Mouse (Mus musculus): Measurements from ENCODE around the gene Gm45837. TPM values are rescaled to one million over a fixed set of nuclear protein-coding genes. Genes with fewer than 3 reads are reported as not detected.

Gm45837 gene
- total and polyA plus RNA-seq, 2 experiments, result not detected

- Histone ChIP-seq H3K4me1 (ENCODE audit: control insufficient read depth, insufficient read depth, low read length) (peaks cover 4% of the 10 kb centered on the region), H3K36me3 (ENCODE audit: control insufficient read depth, insufficient read depth, low read length) (no peaks in the 10 kb centered on the region), H3K9ac (ENCODE audit: low read depth, low read length) (no peak overlapping the region), H3K79me2 (ENCODE audit: control insufficient read depth, insufficient read depth, low read length) (no peaks in the 10 kb centered on the region), H3K4me3 (ENCODE audit: insufficient read depth, low read depth, low read length) (no peak overlapping the region), H3K27ac (replicated peaks; ENCODE audit: insufficient read depth, low read depth, low read length) (0 out of 2 replicates have a peak overlapping the region, but pooled peaks have one; percentile 16), H3K27me3 (ENCODE audit: control insufficient read depth, insufficient read depth, low read length) (no peaks in the 10 kb centered on the region)
- 82% methylated on average over 6 of the region's 6 CpGs for WGBS
- TF ChIP-seq POLR2A (IDR thresholded peaks at IDR 0.05; ENCODE audit: extremely low read depth, insufficient read depth, low read length), result no peak
- DNase-seq (ENCODE audit: extremely low read depth, low read depth, low spot score), result no peak
These were observed 55.9 kb downstream of the Gm45837 start for GRCm38 (mm10) chr7:101466581-101467081.

GRCm38 (mm10) chr7:101471423-101471822, 60.7 kb downstream of the Gm45837 start:
- H3K9ac ChIP-seq (ENCODE audit: low read depth, low read length), result no peak overlapping the region
- no peaks in the 10 kb centered on the region for H3K27me3 ChIP-seq (ENCODE audit: control insufficient read depth, insufficient read depth, low read length)
- H3K79me2 ChIP-seq (ENCODE audit: control insufficient read depth, insufficient read depth, low read length), result no peaks in the 10 kb centered on the region
- TF ChIP-seq POLR2A (IDR thresholded peaks at IDR 0.05; ENCODE audit: extremely low read depth, insufficient read depth, low read length) (no peak), CTCF (IDR thresholded peaks at IDR 0.05; ENCODE audit: low read depth, low read length) (no peak)
- H3K4me1 ChIP-seq (ENCODE audit: control insufficient read depth, insufficient read depth, low read length), result no peaks in the 10 kb centered on the region; the same call in 1 of the 2 replicates
- no peak overlapping the region for H3K27ac ChIP-seq (replicated peaks; ENCODE audit: insufficient read depth, low read depth, low read length)
- no peak overlapping the region for H3K4me3 ChIP-seq (ENCODE audit: insufficient read depth, low read depth, low read length)
- no peaks in the 10 kb centered on the region for H3K36me3 ChIP-seq (ENCODE audit: control insufficient read depth, insufficient read depth, low read length)
- WGBS, result 91% methylated on average over 2 of the region's 2 CpGs
- DNase-seq (ENCODE audit: extremely low read depth, low read depth, low spot score), result no peak

- Histone ChIP-seq H3K9ac (ENCODE audit: low read depth, low read length) (no peak overlapping the region), H3K4me3 (ENCODE audit: insufficient read depth, low read depth, low read length) (no peak overlapping the region), H3K4me1 (ENCODE audit: control insufficient read depth, insufficient read depth, low read length) (no peaks in the 10 kb centered on the region; the same call in 1 of the 2 replicates), H3K27ac (replicated peaks; ENCODE audit: insufficient read depth, low read depth, low read length) (no peak overlapping the region), H3K36me3 (ENCODE audit: control insufficient read depth, insufficient read depth, low read length) (no peaks in the 10 kb centered on the region), H3K27me3 (ENCODE audit: control insufficient read depth, insufficient read depth, low read length) (no peaks in the 10 kb centered on the region), H3K79me2 (ENCODE audit: control insufficient read depth, insufficient read depth, low read length) (no peaks in the 10 kb centered on the region)
- TF ChIP-seq CTCF (IDR thresholded peaks at IDR 0.05; ENCODE audit: low read depth, low read length) (no peak), POLR2A (IDR thresholded peaks at IDR 0.05; ENCODE audit: extremely low read depth, insufficient read depth, low read length) (no peak)
- no peak for DNase-seq (ENCODE audit: extremely low read depth, low read depth, low spot score)
- 74% methylated on average over 3 of the region's 3 CpGs for WGBS
These were observed 61.3 kb downstream of the Gm45837 start for GRCm38 (mm10) chr7:101471968-101472480.

GRCm38 (mm10) chr7:101472598-101473558, 62.2 kb downstream of the Gm45837 start:
- no peaks in the 10 kb centered on the region for H3K79me2 ChIP-seq (ENCODE audit: control insufficient read depth, insufficient read depth, low read length)
- no peak overlapping the region for H3K27ac ChIP-seq (replicated peaks; ENCODE audit: insufficient read depth, low read depth, low read length)
- no peak overlapping the region for H3K4me3 ChIP-seq (ENCODE audit: insufficient read depth, low read depth, low read length)
- H3K36me3 ChIP-seq (ENCODE audit: control insufficient read depth, insufficient read depth, low read length), result no peaks in the 10 kb centered on the region
- H3K27me3 ChIP-seq (ENCODE audit: control insufficient read depth, insufficient read depth, low read length), result no peaks in the 10 kb centered on the region
- no peak overlapping the region for H3K9ac ChIP-seq (ENCODE audit: low read depth, low read length)
- no peak for TF ChIP-seq POLR2A (IDR thresholded peaks at IDR 0.05; ENCODE audit: extremely low read depth, insufficient read depth, low read length)
- no peak for TF ChIP-seq CTCF (IDR thresholded peaks at IDR 0.05; ENCODE audit: low read depth, low read length)
- no peaks in the 10 kb centered on the region; the same call in 1 of the 2 replicates for H3K4me1 ChIP-seq (ENCODE audit: control insufficient read depth, insufficient read depth, low read length)
- 44% methylated on average over 10 of the region's 10 CpGs for WGBS
- no peak for DNase-seq (ENCODE audit: extremely low read depth, low read depth, low spot score)

GRCm38 (mm10) chr7:101474399-101474811, 63.7 kb downstream of the Gm45837 start:
- no peak for TF ChIP-seq CTCF (IDR thresholded peaks at IDR 0.05; ENCODE audit: low read depth, low read length)
- no peak for TF ChIP-seq POLR2A (IDR thresholded peaks at IDR 0.05; ENCODE audit: extremely low read depth, insufficient read depth, low read length)
- WGBS, result 68% methylated on average over 5 of the region's 5 CpGs
- no peak overlapping the region for H3K27ac ChIP-seq (replicated peaks; ENCODE audit: insufficient read depth, low read depth, low read length)
- no peak for DNase-seq (ENCODE audit: extremely low read depth, low read depth, low spot score)
- H3K27me3 ChIP-seq (ENCODE audit: control insufficient read depth, insufficient read depth, low read length), result no peaks in the 10 kb centered on the region
- H3K4me1 ChIP-seq (ENCODE audit: control insufficient read depth, insufficient read depth, low read length), result no peaks in the 10 kb centered on the region; the same call in 1 of the 2 replicates
- no peak overlapping the region for H3K9ac ChIP-seq (ENCODE audit: low read depth, low read length)
- no peak overlapping the region for H3K4me3 ChIP-seq (ENCODE audit: insufficient read depth, low read depth, low read length)
- no peaks in the 10 kb centered on the region for H3K36me3 ChIP-seq (ENCODE audit: control insufficient read depth, insufficient read depth, low read length)
- H3K79me2 ChIP-seq (ENCODE audit: control insufficient read depth, insufficient read depth, low read length), result no peaks in the 10 kb centered on the region

All from liver, adult 2 months (tissue).